Mouse (Mus musculus) olfactory bulb, adult 2 months (tissue): ENCODE measurements around the gene Cramp1l. TPM values are rescaled to one million over a fixed set of nuclear protein-coding genes. Genes with fewer than 3 reads are reported as not detected.
"Not testable (repeated sequence)": the region's sequence is repeated elsewhere in the genome, so short reads cannot be mapped to it uniquely, and the experiment has no call there.

ENCODE experiments used
- H3K27ac ChIP-seq: fragments of 200-500 bp; 2 replicates; pipeline ENCODE4 v1.5.1; 2012; ENCODE audit warnings: low read depth, low read length; ENCODE audit not compliant: insufficient read depth
- H3K4me1 ChIP-seq: fragments of 200-500 bp; 2 replicates; pipeline ENCODE4 v1.6.1; 2012; ENCODE audit warnings: low read length; ENCODE audit not compliant: control insufficient read depth, insufficient read depth
- H3K4me3 ChIP-seq: fragments of 200-500 bp; 2 replicates; pipeline ENCODE4 v1.5.1; 2012; ENCODE audit warnings: mild to moderate bottlenecking, low read depth, low read length, moderate library complexity; ENCODE audit not compliant: insufficient read depth
- CTCF ChIP-seq: fragments of 200-500 bp; IDR thresholded peaks from 2 replicates; pipeline ENCODE4 v1.5.1; 2012; ENCODE audit warnings: low read depth, mild to moderate bottlenecking, low read length, moderate library complexity; ENCODE audit not compliant: insufficient read depth
- POLR2A ChIP-seq: fragments of 200-500 bp; IDR thresholded peaks from 2 replicates; pipeline ENCODE4 v1.6.1; 2012; ENCODE audit warnings: mild to moderate bottlenecking, low read depth, low read length, moderate library complexity; ENCODE audit not compliant: insufficient read depth
- WGBS: fragments of 180-500 bp; shearing (Covaris S2); methylation state at CpG from one replicate; pipeline ENCODE4 v1.1.7; 2018; 5-methylcytosine and 5-hydroxymethylcytosine counted together
- polyA plus RNA-seq: library from polyadenylated mRNA; stranded (reverse); fragments of >200 nt; gene quantifications from 2 replicates; pipeline ENCODE4 v1.2.4, GENCODE M21; 2012; ENCODE audit warnings: low replicate concordance; ENCODE audit not compliant: missing spikeins, insufficient read depth, insufficient read length

The Cramp1l gene
- polyA plus RNA-seq, 1 experiment = not detected

- no peak overlapping the region for H3K27ac ChIP-seq
- peak overlapping the region; percentile 46 for H3K4me3 ChIP-seq
- TF ChIP-seq CTCF (no peak), POLR2A (no peak)
- 0 out of 2 replicates have a peak, but pooled peaks cover 2% of the 10 kb centered on the region for H3K4me1 ChIP-seq
- WGBS = 13% methylated on average over 21 of the region's 21 CpGs
These were observed 54.5 kb downstream of the Cramp1l start for GRCm38 (mm10) chr17:24960852-24961715.

GRCm38 (mm10) chr17:24960135-24960851 is 55.3 kb downstream of the Cramp1l start, which contains the start of gene Jpt2:
Gene Jpt2, minus strand, starts transcription at chr17:24960689.
- Histone ChIP-seq H3K4me3 (peak within 1 kb of the TSS; percentile 98), H3K4me1 (0 out of 2 replicates have a peak, but pooled peaks cover 2% of the 10 kb centered on the region), H3K27ac (no peak within 1 kb of the TSS)
- WGBS = under 1% methylated on average over 59 of the region's 59 CpGs
- TF ChIP-seq POLR2A = peak; percentile 55; the same call in 1 of the 2 replicates
- TF ChIP-seq CTCF = no peak

GRCm38 (mm10) chr17:24959371-24959770 is 56.2 kb downstream of the Cramp1l start:
- 0 out of 2 replicates have a peak, but pooled peaks cover 2% of the 10 kb centered on the region for H3K4me1 ChIP-seq
- 31% methylated on average over 8 of the region's 8 CpGs for WGBS
- H3K4me3 ChIP-seq = no peak overlapping the region
- H3K27ac ChIP-seq = no peak overlapping the region
- TF ChIP-seq CTCF = no peak
- TF ChIP-seq POLR2A = no peak

- 97% methylated on average over 2 of the region's 2 CpGs for WGBS
- TF ChIP-seq CTCF = no peak
- TF ChIP-seq POLR2A = no peak
- Histone ChIP-seq H3K4me1 (no peaks in the 10 kb centered on the region), H3K4me3 (no peak overlapping the region), H3K27ac (no peak overlapping the region)
These were observed 62.3 kb downstream of the Cramp1l start for GRCm38 (mm10) chr17:24953291-24953690.

- WGBS = 95% methylated on average over 2 of the region's 2 CpGs
- Histone ChIP-seq H3K27ac (no peak overlapping the region), H3K4me1 (no peaks in the 10 kb centered on the region), H3K4me3 (no peak overlapping the region)
- TF ChIP-seq POLR2A (no peak), CTCF (no peak)
These were observed 64.9 kb downstream of the Cramp1l start for GRCm38 (mm10) chr17:24950671-24951070.

- Histone ChIP-seq H3K27ac (no peak overlapping the region), H3K4me1 (no peaks in the 10 kb centered on the region), H3K4me3 (no peak overlapping the region)
- TF ChIP-seq POLR2A (no peak), CTCF (no peak)
- 97% methylated on average over 5 of the region's 5 CpGs for WGBS
These were observed 67.4 kb downstream of the Cramp1l start for GRCm38 (mm10) chr17:24948204-24948603.

GRCm38 (mm10) chr17:24943589-24943988 is 72.0 kb downstream of the Cramp1l start:
- not testable (repeated sequence) for H3K4me1 ChIP-seq, H3K27ac ChIP-seq, H3K4me3 ChIP-seq
- 97% methylated on average over 1 of the region's 1 CpGs for whole genome bisulfite sequencing

GRCm38 (mm10) chr17:24943036-24943435 is 72.6 kb downstream of the Cramp1l start:
- Histone ChIP-seq H3K27ac (no peak overlapping the region), H3K4me1 (no peaks in the 10 kb centered on the region), H3K4me3 (no peak overlapping the region)
- TF ChIP-seq POLR2A (no peak), CTCF (no peak)
- 75% methylated on average over 7 of the region's 7 CpGs for WGBS

GRCm38 (mm10) chr17:24942453-24942852 is 73.1 kb downstream of the Cramp1l start:
- not testable (repeated sequence) for H3K4me3 ChIP-seq, H3K27ac ChIP-seq, H3K4me1 ChIP-seq
- whole genome bisulfite sequencing = 8% methylated on average over 2 of the region's 2 CpGs
